Mouse (Mus musculus) CH12.LX (cell line): ENCODE measurements around the gene Fam83f. TPM values are rescaled to one million over a fixed set of nuclear protein-coding genes. Genes with fewer than 3 reads are reported as not detected.

Experiments used
- DNase-seq: peaks from one replicate; pipeline ENCODE4 v3.0.0-alpha.2; 2013; ENCODE audit errors: extremely low read depth
- H3K27ac ChIP-seq: 2 replicates; pipeline ENCODE4 v1.5.1; 2012; ENCODE audit warnings: low read depth, mild to moderate bottlenecking, control low read depth, moderate library complexity; ENCODE audit not compliant: insufficient read depth
- H3K27me3 ChIP-seq: replicated peaks from 2 replicates; pipeline ENCODE3; 2012; ENCODE audit warnings: inconsistent platforms
- H3K36me3 ChIP-seq, 2 experiments: replicated peaks in 1 of 2; 2 replicates each; pipeline versions ENCODE3 to v1.6.1; 2012; ENCODE audit warnings: inconsistent platforms in 1 of 2, low read length in 1 of 2, mild to moderate bottlenecking in 1 of 2, mixed read lengths in 1 of 2, moderate library complexity in 1 of 2; ENCODE audit not compliant: control insufficient read depth in 1 of 2, insufficient read depth in 1 of 2
- H3K4me1 ChIP-seq, 2 experiments: 2 replicates each; pipeline ENCODE4 v1.6.1; 2012; ENCODE audit warnings: inconsistent platforms in 1 of 2, moderate library complexity in 1 of 2; ENCODE audit not compliant: insufficient read depth in 2 of 2, control insufficient read depth in 1 of 2
- H3K4me2 ChIP-seq: 2 replicates; pipeline ENCODE4 v1.6.1; 2012; ENCODE audit warnings: low read depth, mild to moderate bottlenecking, control low read depth; ENCODE audit not compliant: poor library complexity, insufficient read depth, severe bottlenecking
- H3K4me3 ChIP-seq, 3 experiments: fragments of 150-350 bp in 1 of 3; sonication (generic) in 1 of 3; replicated peaks in 1 of 3; 2 replicates each; pipeline versions ENCODE3 to v1.5.1; 2011 to 2012; ENCODE audit warnings: low read depth in 2 of 3, low read length in 2 of 3, mild to moderate bottlenecking in 2 of 3, moderate library complexity in 2 of 3, control low read depth in 1 of 3, improper control_type of control experiment in 1 of 3, inconsistent platforms in 1 of 3, mixed read lengths in 1 of 3; ENCODE audit not compliant: poor library complexity in 1 of 3
- H3K79me2 ChIP-seq: replicated peaks from 2 replicates; pipeline ENCODE4 v1.6.1; 2012; ENCODE audit warnings: mild to moderate bottlenecking, moderate library complexity; ENCODE audit not compliant: control insufficient read depth, poor library complexity, insufficient read depth, severe bottlenecking; ENCODE audit errors: extremely low read depth
- H3K9ac ChIP-seq: 2 replicates; pipeline ENCODE4 v1.6.1; 2012; ENCODE audit warnings: low read depth, mild to moderate bottlenecking, control low read depth, moderate library complexity; ENCODE audit not compliant: insufficient read depth
- H3K9me3 ChIP-seq: replicated peaks from 2 replicates; pipeline ENCODE3; 2012; ENCODE audit warnings: low read length, inconsistent platforms, mixed read lengths
- BHLHE40 ChIP-seq: IDR thresholded peaks from 2 replicates; pipeline ENCODE4 v1.6.1; 2011; ENCODE audit warnings: mild to moderate bottlenecking, low read depth, low read length, improper control_type of control experiment
- CTCF ChIP-seq, 2 experiments: IDR thresholded peaks in 1 of 2; conservative IDR thresholded peaks in 1 of 2; 2 replicates each; pipeline ENCODE4 v1.5.1; 2011 to 2012; ENCODE audit warnings: low read depth in 2 of 2, low read length in 2 of 2, improper control_type of control experiment in 1 of 2, inconsistent platforms in 1 of 2, mild to moderate bottlenecking in 1 of 2, moderate library complexity in 1 of 2
- EP300 ChIP-seq: IDR thresholded peaks from 2 replicates; pipeline ENCODE4 v1.6.1; 2011; ENCODE audit warnings: low read length, improper control_type of control experiment
- MAFK ChIP-seq: IDR thresholded peaks from 2 replicates; pipeline ENCODE4 v1.6.1; 2011; ENCODE audit warnings: low read length, improper control_type of control experiment; ENCODE audit not compliant: insufficient replicate concordance
- MXI1 ChIP-seq: IDR thresholded peaks from 2 replicates; pipeline ENCODE4 v1.6.1; 2011; ENCODE audit warnings: mild to moderate bottlenecking, low read depth, low read length, improper control_type of control experiment
- RCOR1 ChIP-seq: conservative IDR thresholded peaks from 2 replicates; pipeline ENCODE4 v1.6.1; 2012; ENCODE audit warnings: low read depth, mild to moderate bottlenecking, inconsistent platforms, low read length, improper control_type of control experiment
- ZNF384 ChIP-seq: IDR thresholded peaks from 2 replicates; pipeline ENCODE4 v1.6.1; 2012; ENCODE audit warnings: low read depth, low read length, improper control_type of control experiment, inconsistent platforms
- dilution Hi-C: fragments of 300-500 bp; cut with MboI; formaldehyde crosslinking; loops from 2 replicates; pipeline ENCODE4 v1.14.3; 2020; ENCODE audit warnings: low sequenced_read_pairs; ENCODE audit not compliant: extremely low pct_unique_long_range_greater_than_20kb, extremely low pct_ligation_motif_present
- in situ Hi-C: fragments of 300-500 bp; cut with MboI; formaldehyde crosslinking; loops from 3 replicates; pipeline ENCODE4 v1.14.3; 2019; ENCODE audit warnings: low sequenced_read_pairs, low pct_ligation_motif_present, low pct_unique_long_range_greater_than_20kb, mixed read lengths
- polyA plus RNA-seq: library from polyadenylated mRNA; unstranded; fragments of >175 nt; gene quantifications from 2 replicates; pipeline ENCODE4 v1.2.1, GENCODE M21; 2012; ENCODE audit warnings: low read depth; ENCODE audit not compliant: insufficient read length
- total RNA-seq, 2 experiments: library from RNA; depleted of rRNA; stranded (reverse); fragments of 300-350 nt in 1 of 2; fragments of >200 nt in 1 of 2; gene quantifications; 2 replicates each; pipeline ENCODE4 v1.2.3; 2012 to 2014

Gene Fam83f
- total and polyA plus RNA-seq, 3 experiments = 0.08 to 0.27 (median 0.20) TPM

- Histone ChIP-seq H3K9me3 (no peaks in the 10 kb centered on the region), H3K4me1 (peaks cover 18 to 56% of the 10 kb centered on the region in 2 experiments), H3K36me3 (peaks cover 8 to 18% of the 10 kb centered on the region in 2 experiments), H3K27me3 (no peaks in the 10 kb centered on the region), H3K9ac (peak overlapping the region; percentile 78), H3K4me2 (peak overlapping the region; percentile 73; the same call in 1 of the 2 replicates)
- TF ChIP-seq MXI1 (no peak), ZNF384 (peak; percentile 58; the same call in 1 of the 2 replicates)
- TF ChIP-seq, all 38 proteins: peak for 1
- Histone ChIP-seq H3K27ac (no peak overlapping the region), H3K79me2 (peaks cover 32% of the 10 kb centered on the region), H3K4me3 (peak overlapping the region in 2 of 3 experiments; percentile 41 to 53)
- in situ Hi-C loops (loop anchor here (5.0 kb wide), 1 partner anchor 32 kb away; no protein-coding TSS in a partner anchor), dilution Hi-C loops (no loop called here)
- DNase-seq = no peak
Observed at GRCm38 (mm10) chr15:80744667-80745422, 73.2 kb downstream of the Fam83f start.

DNA sequence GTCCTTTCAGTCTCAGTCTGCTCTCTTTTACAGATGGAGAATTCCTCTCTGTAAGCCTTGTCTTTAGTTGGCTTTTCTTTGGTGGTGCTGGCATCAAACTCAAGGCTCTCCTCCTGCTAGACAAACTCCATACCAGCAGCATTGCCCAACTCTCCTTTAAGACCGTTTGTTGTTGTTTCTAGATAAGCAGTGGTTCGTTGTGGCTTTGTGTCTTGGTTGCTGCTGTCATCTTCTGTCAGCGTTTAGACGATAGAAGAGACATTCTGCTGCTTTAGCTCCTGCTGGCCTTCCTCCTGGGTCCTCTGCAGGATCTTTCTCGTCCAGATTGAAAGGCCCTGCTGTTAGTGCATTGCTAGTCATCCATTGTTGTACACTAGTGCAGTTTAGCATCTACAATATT, 77.3 kb downstream of the Fam83f start:
- Histone ChIP-seq H3K4me2 (no peak overlapping the region), H3K36me3 (peaks cover 13 to 41% of the 10 kb centered on the region in 2 experiments), H3K27ac (no peak overlapping the region), H3K79me2 (peaks cover 30% of the 10 kb centered on the region), H3K4me1 (peaks cover 9 to 29% of the 10 kb centered on the region in 2 experiments; a peak in 2 of 4 replicates), H3K9ac (no peak overlapping the region), H3K4me3 (no peak overlapping the region), H3K9me3 (no peaks in the 10 kb centered on the region), H3K27me3 (no peaks in the 10 kb centered on the region)
- in situ Hi-C loops = no loop called here
- TF ChIP-seq MAFK (no peak), RCOR1 (no peak), CTCF (conservative IDR thresholded peaks at IDR 0.05 in 1 of 2, IDR thresholded peaks at IDR 0.05 in 1 of 2; ENCODE audit: low read depth in 2 of 2, low read length in 2 of 2) (no peak), BHLHE40 (no peak), EP300 (no peak)
- DNase-seq = no peak
- dilution Hi-C loops = no loop called here

Other genes with a start within 250 kb of the Fam83f start
- not detected in 2 replicates for gene Enthd1, start 106.7 kb upstream of the Fam83f start, total RNA-seq (2012; rRNA removed)
- not detected in 2 replicates for gene Enthd1, start 106.7 kb upstream of the Fam83f start, total RNA-seq (2014; rRNA removed)
- not detected in 2 replicates for gene Enthd1, start 106.7 kb upstream of the Fam83f start, polyA plus RNA-seq
- gene Grap2, start 99.3 kb upstream of the Fam83f start, total RNA-seq (2012; rRNA removed) = 1.5 TPM in 2 replicates
- 5.0 and 6.3 TPM in 2 replicates for gene Grap2, start 99.3 kb upstream of the Fam83f start, total RNA-seq (2014; rRNA removed)
- gene Grap2, start 99.3 kb upstream of the Fam83f start, polyA plus RNA-seq = 5.8 and 6.2 TPM in 2 replicates
- 16.1 and 16.2 TPM in 2 replicates for gene Tnrc6b, start 39.5 kb downstream of the Fam83f start, total RNA-seq (2012; rRNA removed)
- gene Tnrc6b, start 39.5 kb downstream of the Fam83f start, total RNA-seq (2014; rRNA removed) = 5.1 and 6.0 TPM in 2 replicates
- gene Tnrc6b, start 39.5 kb downstream of the Fam83f start, polyA plus RNA-seq = 15.0 and 17.1 TPM in 2 replicates